ENCODE assay signal across 8 mouse cellular contexts in genomic region chr10:81182336-81183333, GRCm38 (mm10). TPM values are rescaled to one million over a fixed set of nuclear protein-coding genes. Genes with fewer than 3 reads are reported as not detected.
DNase-seq lines count a peak whose midpoint lies in the region; ATAC-seq and TF ChIP-seq lines count a peak whose summit lies in the region.

Dapk3 (plus strand) TSS chr10:81183005.

- peak; percentile 100 for DNase-seq in CH12.LX (ENCODE audit: extremely low read depth)
- DNase-seq in c-Kit-positive CD71-positive TER-119-negative erythroid progenitor cells, embryonic 14.5 days (ENCODE audit: low read depth), result peak; percentile 99
- DNase-seq in forebrain, embryonic 11.5 days (ENCODE audit: low spot score), result peak; percentile 97
- peak; percentile 96 to 99 for DNase-seq in kidney, postnatal 36 days
- peak; percentile 100 for DNase-seq in telencephalon, adult 2 months (ENCODE audit: low read depth, low spot score)

- no peaks in the 10 kb centered on the region for H3K27me3 ChIP-seq in CH12.LX (replicated peaks)
- H3K27me3 ChIP-seq in forebrain, embryonic 11.5 days (ENCODE audit: control insufficient read depth, insufficient read depth, low read length), result no peaks in the 10 kb centered on the region
- no peaks in the 10 kb centered on the region for H3K27me3 ChIP-seq in heart, embryonic 16.5 days (ENCODE audit: control insufficient read depth, insufficient read depth, low read length)
- no peaks in the 10 kb centered on the region for H3K27me3 ChIP-seq in liver, embryonic 15.5 days
- no peaks in the 10 kb centered on the region for H3K27me3 ChIP-seq in neural tube, embryonic 12.5 days (replicated peaks)

- H3K4me3 ChIP-seq in CH12.LX (replicated peaks in 1 of 3; ENCODE audit: low read depth in 2 of 3, low read length in 2 of 3, poor library complexity in 1 of 3), result peak within 1 kb of the TSS; percentile 60 to 77 (median 66)
- H3K4me3 ChIP-seq in forebrain, embryonic 11.5 days (ENCODE audit: low read depth, low read length), result peak within 1 kb of the TSS; percentile 66
- H3K4me3 ChIP-seq in heart, embryonic 16.5 days (ENCODE audit: low read length), result peak within 1 kb of the TSS; percentile 79
- peak within 1 kb of the TSS; percentile 76 for H3K4me3 ChIP-seq in liver, embryonic 15.5 days (replicated peaks)
- H3K4me3 ChIP-seq in neural tube, embryonic 12.5 days, result peak within 1 kb of the TSS; percentile 57

- H3K9me3 ChIP-seq in CH12.LX (replicated peaks; ENCODE audit: low read length), result no peaks in the 10 kb centered on the region
- no peaks in the 10 kb centered on the region for H3K9me3 ChIP-seq in forebrain, embryonic 11.5 days (ENCODE audit: control insufficient read depth, low read length)
- no peaks in the 10 kb centered on the region for H3K9me3 ChIP-seq in heart, embryonic 16.5 days (replicated peaks; ENCODE audit: control insufficient read depth, low read length)
- H3K9me3 ChIP-seq in liver, embryonic 15.5 days (replicated peaks), result no peaks in the 10 kb centered on the region
- no peaks in the 10 kb centered on the region for H3K9me3 ChIP-seq in neural tube, embryonic 12.5 days

- H3K9ac ChIP-seq in CH12.LX (ENCODE audit: insufficient read depth, low read depth), result peak within 1 kb of the TSS; percentile 64
- peak within 1 kb of the TSS; percentile 69 for H3K9ac ChIP-seq in forebrain, embryonic 11.5 days (ENCODE audit: low read length)
- peak within 1 kb of the TSS; percentile 86 for H3K9ac ChIP-seq in heart, embryonic 16.5 days (ENCODE audit: low read length)
- peak within 1 kb of the TSS; percentile 65 for H3K9ac ChIP-seq in liver, embryonic 15.5 days
- peak within 1 kb of the TSS; percentile 66 for H3K9ac ChIP-seq in neural tube, embryonic 12.5 days

- no peak for TF ChIP-seq RAD21 in CH12.LX (IDR thresholded peaks at IDR 0.05; ENCODE audit: low read depth, low read length)

- dilution Hi-C loops in CH12.LX (cut with MboI; ENCODE audit: extremely low pct_ligation_motif_present, extremely low pct_unique_long_range_greater_than_20kb, low sequenced_read_pairs), result no loop called here

- no peak for TF ChIP-seq EP300 in CH12.LX (IDR thresholded peaks at IDR 0.05; ENCODE audit: low read length)

- peaks cover 30% of the 10 kb centered on the region for H3K79me2 ChIP-seq in CH12.LX (replicated peaks; ENCODE audit: control insufficient read depth, extremely low read depth, insufficient read depth, poor library complexity, severe bottlenecking)

- peak within 1 kb of the TSS; percentile 85 for H3K27ac ChIP-seq in CH12.LX (ENCODE audit: insufficient read depth, low read depth)
- H3K27ac ChIP-seq in forebrain, embryonic 11.5 days (ENCODE audit: low read depth, low read length), result peak within 1 kb of the TSS; percentile 59
- H3K27ac ChIP-seq in heart, embryonic 16.5 days (ENCODE audit: low read length), result peak within 1 kb of the TSS; percentile 88
- peak within 1 kb of the TSS; percentile 88 for H3K27ac ChIP-seq in liver, embryonic 15.5 days (replicated peaks)
- 0 out of 2 replicates have a peak within 1 kb of the TSS, but pooled peaks have one; percentile 28 for H3K27ac ChIP-seq in neural tube, embryonic 12.5 days

- peak; percentile 91 for TF ChIP-seq POLR2A in CH12.LX (IDR thresholded peaks at IDR 0.05; ENCODE audit: low read depth, low read length)

- peak; percentile 95 for ATAC-seq in forebrain, embryonic 11.5 days (replicated peaks; ENCODE audit: low FRiP score)
- ATAC-seq in heart, embryonic 16.5 days (replicated peaks; ENCODE audit: extremely low read depth, insufficient read depth, low FRiP score), result peak; percentile 94
- ATAC-seq in liver, embryonic 15.5 days (ENCODE audit: insufficient read depth), result peak; percentile 92
- ATAC-seq in neural tube, embryonic 12.5 days (ENCODE audit: low FRiP score, low read depth), result peak; percentile 93

- H3K4me1 ChIP-seq in CH12.LX (ENCODE audit: control insufficient read depth in 1 of 2, insufficient read depth in 2 of 2), result peaks cover 22 to 49% of the 10 kb centered on the region in 2 experiments
- peaks cover 18% of the 10 kb centered on the region for H3K4me1 ChIP-seq in forebrain, embryonic 11.5 days (replicated peaks; ENCODE audit: control insufficient read depth, insufficient read depth, low read length)
- peaks cover 30% of the 10 kb centered on the region for H3K4me1 ChIP-seq in heart, embryonic 16.5 days (ENCODE audit: control insufficient read depth, insufficient read depth, low read length)
- H3K4me1 ChIP-seq in liver, embryonic 15.5 days (replicated peaks), result peaks cover 62% of the 10 kb centered on the region
- H3K4me1 ChIP-seq in neural tube, embryonic 12.5 days, result peaks cover 32% of the 10 kb centered on the region

- in situ Hi-C loops in CH12.LX (cut with MboI; ENCODE audit: low pct_ligation_motif_present, low pct_unique_long_range_greater_than_20kb, low sequenced_read_pairs), result no loop called here

- no peak for TF ChIP-seq CTCF in CH12.LX (conservative IDR thresholded peaks at IDR 0.05 in 1 of 2, IDR thresholded peaks at IDR 0.05 in 1 of 2; ENCODE audit: low read depth in 2 of 2, low read length in 2 of 2)

- peak within 1 kb of the TSS; percentile 24 for H3K4me2 ChIP-seq in CH12.LX (ENCODE audit: insufficient read depth, low read depth, poor library complexity, severe bottlenecking)
- H3K4me2 ChIP-seq in forebrain, embryonic 11.5 days (ENCODE audit: low read depth, low read length, severe bottlenecking), result peak within 1 kb of the TSS; percentile 68
- H3K4me2 ChIP-seq in heart, embryonic 16.5 days (ENCODE audit: low read depth, low read length), result peak within 1 kb of the TSS; percentile 75
- peak within 1 kb of the TSS; percentile 87 for H3K4me2 ChIP-seq in liver, embryonic 15.5 days
- peak within 1 kb of the TSS; percentile 69 for H3K4me2 ChIP-seq in neural tube, embryonic 12.5 days (replicated peaks)

- peaks cover 69 to 81% of the 10 kb centered on the region in 2 experiments for H3K36me3 ChIP-seq in CH12.LX (replicated peaks in 1 of 2; ENCODE audit: control insufficient read depth in 1 of 2, insufficient read depth in 1 of 2, low read length in 1 of 2)
- H3K36me3 ChIP-seq in forebrain, embryonic 11.5 days (ENCODE audit: control insufficient read depth, insufficient read depth, low read length), result peaks cover 43% of the 10 kb centered on the region
- peaks cover 53% of the 10 kb centered on the region for H3K36me3 ChIP-seq in heart, embryonic 16.5 days (ENCODE audit: control insufficient read depth, insufficient read depth)
- H3K36me3 ChIP-seq in liver, embryonic 15.5 days (replicated peaks), result peaks cover 82% of the 10 kb centered on the region
- peaks cover 81% of the 10 kb centered on the region for H3K36me3 ChIP-seq in neural tube, embryonic 12.5 days

- 5% methylated on average over 53 of the region's 53 CpGs for WGBS in forebrain, embryonic 11.5 days
- WGBS in heart, embryonic 16.5 days, result 5% methylated on average over 53 of the region's 53 CpGs
- WGBS in liver, embryonic 15.5 days (ENCODE audit: insufficient replicate concordance), result 4% methylated on average over 53 of the region's 53 CpGs
- 4% methylated on average over 53 of the region's 53 CpGs for WGBS in neural tube, embryonic 12.5 days

TF ChIP-seq in CH12.LX, 34 proteins besides CTCF, POLR2A, EP300 and RAD21 (continues in another document):
- peak; percentile 89 for TF ChIP-seq JUN (IDR thresholded peaks at IDR 0.05; ENCODE audit: insufficient read depth, low read depth, low read length)
- peak; percentile 96 for TF ChIP-seq ELF1 (IDR thresholded peaks at IDR 0.05; ENCODE audit: low read depth, low read length)
- no peak for TF ChIP-seq CHD1 (IDR thresholded peaks at IDR 0.05; ENCODE audit: low read depth, low read length)
- TF ChIP-seq POLR2AphosphoS2 (IDR thresholded peaks at IDR 0.05; ENCODE audit: low read depth, low read length), result peak; percentile 100
- TF ChIP-seq SMC3 (IDR thresholded peaks at IDR 0.05; ENCODE audit: low read depth, low read length), result no peak; the same call in 1 of the 2 replicates
- TF ChIP-seq GABPA (IDR thresholded peaks at IDR 0.05; ENCODE audit: insufficient replicate concordance, low read depth, low read length), result peak; percentile 5; the same call in 1 of the 2 replicates
- TF ChIP-seq HCFC1 (IDR thresholded peaks at IDR 0.05; ENCODE audit: low read depth, low read length), result peak; percentile 86
- peak; percentile 64 for TF ChIP-seq MYC (IDR thresholded peaks at IDR 0.05; ENCODE audit: low read depth, low read length)
- TF ChIP-seq ETS1 (conservative IDR thresholded peaks at IDR 0.05; ENCODE audit: low read depth, low read length), result no peak
- TF ChIP-seq USF1 (IDR thresholded peaks at IDR 0.05; ENCODE audit: low read depth, low read length), result no peak
- peak; percentile 41; the same call in 1 of the 2 replicates for TF ChIP-seq IRF4 (IDR thresholded peaks at IDR 0.05; ENCODE audit: low read depth, low read length)
- peak; percentile 78; the same call in 1 of the 2 replicates for TF ChIP-seq MAZ (IDR thresholded peaks at IDR 0.05; ENCODE audit: low read depth, low read length)
- TF ChIP-seq PAX5 (IDR thresholded peaks at IDR 0.05; ENCODE audit: low read length), result no peak
- TF ChIP-seq UBTF (IDR thresholded peaks at IDR 0.05; ENCODE audit: low read depth, low read length), result no peak
- peak; percentile 73; the same call in 1 of the 2 replicates for TF ChIP-seq KAT2A (IDR thresholded peaks at IDR 0.05; ENCODE audit: insufficient replicate concordance, low read length)
- peak; percentile 46 for TF ChIP-seq MAX (IDR thresholded peaks at IDR 0.05; ENCODE audit: low read length)
- TF ChIP-seq NELFE (IDR thresholded peaks at IDR 0.05; ENCODE audit: low read depth, low read length), result peak; percentile 62; the same call in 1 of the 2 replicates
- TF ChIP-seq SIN3A (IDR thresholded peaks at IDR 0.05; ENCODE audit: low read length), result peak; percentile 53; the same call in 1 of the 2 replicates
- peak; percentile 56; the same call in 1 of the 2 replicates for TF ChIP-seq TCF12 (IDR thresholded peaks at IDR 0.05; ENCODE audit: low read depth, low read length)
- TF ChIP-seq BHLHE40 (IDR thresholded peaks at IDR 0.05; ENCODE audit: low read depth, low read length), result 0 out of 2 replicates have a peak, but pooled peaks have one; percentile 40
- peak; percentile 30; the same call in 1 of the 2 replicates for TF ChIP-seq ZKSCAN1 (IDR thresholded peaks at IDR 0.05; ENCODE audit: borderline replicate concordance, low read depth, low read length)
- no peak for TF ChIP-seq MAFK (IDR thresholded peaks at IDR 0.05; ENCODE audit: insufficient replicate concordance, low read length)

RNA-seq across cellular contexts. Expression of gene Dapk3, which starts in this region (rescaled TPM):
- 43.9 and 46.2 TPM in 2 replicates for total RNA-seq in CH12.LX (2012; rRNA removed)
- total RNA-seq in CH12.LX (2014; rRNA removed), result 25.4 and 27.5 TPM in 2 replicates
- 39.5 and 44.5 TPM in 2 replicates for polyA plus RNA-seq in CH12.LX (2012; ENCODE audit: insufficient read length, low read depth)
- 54.8 and 59.3 TPM in 2 replicates for polyA plus RNA-seq in forebrain, embryonic 11.5 days (2014; fragmentation: Nextera tagmentation; extraction: Ambion mirVana)
- polyA plus RNA-seq in heart, embryonic 16.5 days (2015; fragmentation: Nextera tagmentation; extraction: Ambion mirVana), result 33.9 and 40.2 TPM in 2 replicates
- polyA plus RNA-seq in liver, embryonic 15.5 days (2015; fragmentation: Nextera tagmentation; extraction: Ambion mirVana), result 16.6 and 17.8 TPM in 2 replicates
- polyA plus RNA-seq in neural tube, embryonic 12.5 days (2016; fragmentation: Nextera tagmentation; extraction: Ambion mirVana), result 87.7 and 88.4 TPM in 2 replicates

Comparison
In these comparisons a context has a peak if more than half of its experiments do, and no peak if none do; other contexts are left out.
1. Peak in every context shown above with its lines: DNase-seq, ATAC-seq, H3K4me3 ChIP-seq and H3K27ac ChIP-seq.
2. H3K27ac ChIP-seq: peak in every context shown above with its lines; median percentile 88 in heart, embryonic 16.5 days; 88 in liver, embryonic 15.5 days; 85 in CH12.LX; 59 in forebrain, embryonic 11.5 days; 28 in neural tube, embryonic 12.5 days.
3. H3K4me2 ChIP-seq: peak in every context shown above with its lines; median percentile 87 in liver, embryonic 15.5 days; 75 in heart, embryonic 16.5 days; 69 in neural tube, embryonic 12.5 days; 68 in forebrain, embryonic 11.5 days; 24 in CH12.LX.